Mouse (Mus musculus) heart, adult 8-10 months (tissue): ENCODE data around the gene Krtap11-1. TPM values are rescaled to one million over a fixed set of nuclear protein-coding genes. Genes with fewer than 3 reads are reported as not detected.
A peak's percentile ranks its signal among the peaks of the same experiment; 100 is the strongest.

Experiments
- DNase-seq: peaks from one replicate; pipeline ENCODE4 v3.0.0; 2022; ENCODE audit warnings: low spot score
- total RNA-seq, 4 experiments: library from RNA; stranded (reverse); gene quantifications; 2 replicates each; pipeline ENCODE4 v1.2.4; 2022

Gene Krtap11-1
- not detected for total RNA-seq

- DNase-seq = no peak
Measured at GRCm38 (mm10) chr16:89571083-89571482, at the start of gene Krtap11-1. Gene Krtap11-1 (minus strand): TSS chr16:89571183.

- no peak for DNase-seq
Measured at GRCm38 (mm10) chr16:89618190-89618589, 47.2 kb upstream of the Krtap11-1 start.

- peak; percentile 62 for DNase-seq
Measured at GRCm38 (mm10) chr16:89617251-89617650, 46.3 kb upstream of the Krtap11-1 start.

- peak; percentile 6 for DNase-seq
Measured at GRCm38 (mm10) chr16:89613726-89614125, 42.7 kb upstream of the Krtap11-1 start.

- DNase-seq = no peak
Measured at GRCm38 (mm10) chr16:89608791-89609185, 37.8 kb upstream of the Krtap11-1 start.

- DNase-seq = peak; percentile 45
Measured at GRCm38 (mm10) chr16:89608161-89608790, 37.3 kb upstream of the Krtap11-1 start.

GRCm38 (mm10) chr16:89606951-89607350 lies 36.0 kb upstream of the Krtap11-1 start:
- DNase-seq = no peak

GRCm38 (mm10) chr16:89587209-89587608 lies 16.2 kb upstream of the Krtap11-1 start:
- DNase-seq = no peak

GRCm38 (mm10) chr16:89585604-89586508 lies 14.9 kb upstream of the Krtap11-1 start:
- no peak for DNase-seq

GRCm38 (mm10) chr16:89581658-89582057 lies 10.7 kb upstream of the Krtap11-1 start:
- no peak for DNase-seq

GRCm38 (mm10) chr16:89570516-89570915 lies 467 bp downstream of the Krtap11-1 start:
- DNase-seq = peak; percentile 1

- DNase-seq = no peak
Measured at GRCm38 (mm10) chr16:89569136-89569535, 1.8 kb downstream of the Krtap11-1 start.

- no peak for DNase-seq
Measured at GRCm38 (mm10) chr16:89568141-89568540, 2.8 kb downstream of the Krtap11-1 start.

GRCm38 (mm10) chr16:89550298-89550697 lies 20.7 kb downstream of the Krtap11-1 start:
- DNase-seq = peak; percentile 21

GRCm38 (mm10) chr16:89538031-89538484 lies 32.9 kb downstream of the Krtap11-1 start:
- no peak for DNase-seq

- DNase-seq = no peak
Measured at GRCm38 (mm10) chr16:89537349-89537748, 33.6 kb downstream of the Krtap11-1 start.

- DNase-seq = no peak
Measured at GRCm38 (mm10) chr16:89530547-89530946, 40.4 kb downstream of the Krtap11-1 start.

- no peak for DNase-seq
Measured at GRCm38 (mm10) chr16:89529846-89530245, 41.1 kb downstream of the Krtap11-1 start.

- no peak for DNase-seq
Measured at GRCm38 (mm10) chr16:89528380-89528779, 42.6 kb downstream of the Krtap11-1 start.

- DNase-seq = no peak
Measured at GRCm38 (mm10) chr16:89520996-89521395, 50.0 kb downstream of the Krtap11-1 start.

GRCm38 (mm10) chr16:89520555-89520954 lies 50.4 kb downstream of the Krtap11-1 start:
- peak; percentile 1 for DNase-seq
